Mouse (Mus musculus): ENCODE data around the gene Pard3b.

Gene Pard3b

GRCm38 (mm10) chr1:62094885-62095284, 456.3 kb downstream of the Pard3b start:
- Histone ChIP-seq H3K36me3 (ENCODE audit: insufficient read depth, low read length) (no peaks in the 10 kb centered on the region), H3K9me3 (ENCODE audit: low read length) (no peaks in the 10 kb centered on the region), H3K4me3 (replicated peaks; ENCODE audit: low read length) (no peak overlapping the region), H3K27me3 (ENCODE audit: insufficient read depth, low read length) (no peaks in the 10 kb centered on the region), H3K4me1 (replicated peaks; ENCODE audit: low read depth, low read length) (no peaks in the 10 kb centered on the region)
- TF ChIP-seq POU5F1 (IDR thresholded peaks at IDR 0.05; ENCODE audit: borderline replicate concordance, low read length): no peak
- TF ChIP-seq NANOG (IDR thresholded peaks at IDR 0.05; ENCODE audit: borderline replicate concordance, low read length): no peak
- TF ChIP-seq CTCF (conservative IDR thresholded peaks at IDR 0.05; ENCODE audit: low read length): no peak

- no peak for TF ChIP-seq CTCF (conservative IDR thresholded peaks at IDR 0.05; ENCODE audit: low read length)
- TF ChIP-seq NANOG (IDR thresholded peaks at IDR 0.05; ENCODE audit: borderline replicate concordance, low read length): no peak
- no peak for TF ChIP-seq POU5F1 (IDR thresholded peaks at IDR 0.05; ENCODE audit: borderline replicate concordance, low read length)
- no peak overlapping the region for H3K4me3 ChIP-seq (replicated peaks; ENCODE audit: low read length)
Measured at GRCm38 (mm10) chr1:62122426-62122825, 483.8 kb downstream of the Pard3b start.

DNA sequence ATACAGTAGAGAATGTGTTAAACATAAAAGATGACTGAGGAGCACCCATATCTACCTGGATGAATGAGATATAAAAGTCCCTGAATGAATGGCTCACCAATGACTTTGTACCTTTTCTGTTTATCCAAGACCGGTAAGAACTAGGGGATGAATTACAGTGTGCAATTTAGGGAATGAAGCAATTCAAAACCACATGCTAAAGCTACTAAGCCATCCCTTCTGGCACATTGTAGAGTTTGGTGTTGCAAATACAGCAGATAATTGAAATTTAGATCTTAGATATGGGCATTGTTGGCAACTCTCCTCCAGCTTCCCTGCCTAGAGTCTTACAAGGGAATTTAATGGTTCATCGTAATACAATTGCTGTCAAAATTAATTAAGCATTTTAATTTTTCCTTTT, 490.6 kb downstream of the Pard3b start:
- TF ChIP-seq CTCF (conservative IDR thresholded peaks at IDR 0.05; ENCODE audit: low read length): no peak
- Histone ChIP-seq H3K4me3 (replicated peaks; ENCODE audit: low read length) (no peak overlapping the region), H3K9me3 (ENCODE audit: low read length) (no peaks in the 10 kb centered on the region), H3K36me3 (ENCODE audit: insufficient read depth, low read length) (no peaks in the 10 kb centered on the region), H3K27me3 (ENCODE audit: insufficient read depth, low read length) (no peaks in the 10 kb centered on the region), H3K4me1 (replicated peaks; ENCODE audit: low read depth, low read length) (no peaks in the 10 kb centered on the region)

More at GRCm38 (mm10) chr1:62122426-62122825, 483.8 kb downstream of the Pard3b start:
- Histone ChIP-seq H3K27me3 (ENCODE audit: insufficient read depth, low read length) (no peaks in the 10 kb centered on the region), H3K4me1 (replicated peaks; ENCODE audit: low read depth, low read length) (no peaks in the 10 kb centered on the region), H3K9me3 (ENCODE audit: low read length) (no peaks in the 10 kb centered on the region), H3K36me3 (ENCODE audit: insufficient read depth, low read length) (no peaks in the 10 kb centered on the region)

GRCm38 (mm10) chr1:62148134-62148533, 509.5 kb downstream of the Pard3b start:
- H3K4me1 ChIP-seq (replicated peaks; ENCODE audit: low read depth, low read length): no peaks in the 10 kb centered on the region
- TF ChIP-seq NANOG (IDR thresholded peaks at IDR 0.05; ENCODE audit: borderline replicate concordance, low read length) (no peak), POU5F1 (IDR thresholded peaks at IDR 0.05; ENCODE audit: borderline replicate concordance, low read length) (no peak), CTCF (conservative IDR thresholded peaks at IDR 0.05; ENCODE audit: low read length) (no peak)
- no peaks in the 10 kb centered on the region for H3K36me3 ChIP-seq (ENCODE audit: insufficient read depth, low read length)
- H3K4me3 ChIP-seq (replicated peaks; ENCODE audit: low read length): no peak overlapping the region
- no peaks in the 10 kb centered on the region for H3K9me3 ChIP-seq (ENCODE audit: low read length)
- H3K27me3 ChIP-seq (ENCODE audit: insufficient read depth, low read length): no peaks in the 10 kb centered on the region

GRCm38 (mm10) chr1:62148786-62149185, 510.2 kb downstream of the Pard3b start:
- Histone ChIP-seq H3K4me3 (replicated peaks; ENCODE audit: low read length) (no peak overlapping the region), H3K27me3 (ENCODE audit: insufficient read depth, low read length) (no peaks in the 10 kb centered on the region), H3K9me3 (ENCODE audit: low read length) (no peaks in the 10 kb centered on the region), H3K4me1 (replicated peaks; ENCODE audit: low read depth, low read length) (no peaks in the 10 kb centered on the region), H3K36me3 (ENCODE audit: insufficient read depth, low read length) (no peaks in the 10 kb centered on the region)
- TF ChIP-seq POU5F1 (IDR thresholded peaks at IDR 0.05; ENCODE audit: borderline replicate concordance, low read length) (no peak), NANOG (IDR thresholded peaks at IDR 0.05; ENCODE audit: borderline replicate concordance, low read length) (no peak), CTCF (conservative IDR thresholded peaks at IDR 0.05; ENCODE audit: low read length) (no peak)

DNA sequence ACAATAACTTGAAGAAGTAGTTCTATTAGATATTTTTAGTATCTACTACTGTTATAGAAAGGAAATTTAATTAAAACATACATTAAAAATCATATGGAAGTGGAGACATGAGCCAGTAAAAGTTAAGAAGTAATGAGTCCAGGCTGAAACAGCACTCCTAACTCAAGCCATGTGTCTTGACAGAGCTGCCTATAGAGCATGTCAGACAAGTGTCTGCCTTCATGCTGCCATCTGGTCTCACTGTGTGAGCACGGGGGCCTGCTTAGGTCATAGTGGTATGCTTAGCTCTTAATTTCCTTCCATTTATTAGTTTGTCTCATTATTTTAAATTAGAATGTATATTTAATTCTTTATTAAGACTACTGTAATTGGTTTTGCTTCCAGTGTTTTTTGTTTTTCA, 517.3 kb downstream of the Pard3b start:
- TF ChIP-seq NANOG (IDR thresholded peaks at IDR 0.05; ENCODE audit: borderline replicate concordance, low read length) (no peak), CTCF (conservative IDR thresholded peaks at IDR 0.05; ENCODE audit: low read length) (no peak), POU5F1 (IDR thresholded peaks at IDR 0.05; ENCODE audit: borderline replicate concordance, low read length) (no peak)
- Histone ChIP-seq H3K36me3 (ENCODE audit: insufficient read depth, low read length) (no peaks in the 10 kb centered on the region), H3K27me3 (ENCODE audit: insufficient read depth, low read length) (no peaks in the 10 kb centered on the region)

GRCm38 (mm10) chr1:62159592-62159991, 521.0 kb downstream of the Pard3b start:
- Histone ChIP-seq H3K27me3 (ENCODE audit: insufficient read depth, low read length) (no peaks in the 10 kb centered on the region), H3K4me3 (replicated peaks; ENCODE audit: low read length) (no peak overlapping the region), H3K9me3 (ENCODE audit: low read length) (no peaks in the 10 kb centered on the region), H3K4me1 (replicated peaks; ENCODE audit: low read depth, low read length) (no peaks in the 10 kb centered on the region), H3K36me3 (ENCODE audit: insufficient read depth, low read length) (no peaks in the 10 kb centered on the region)
- TF ChIP-seq CTCF (conservative IDR thresholded peaks at IDR 0.05; ENCODE audit: low read length) (no peak), NANOG (IDR thresholded peaks at IDR 0.05; ENCODE audit: borderline replicate concordance, low read length) (no peak), POU5F1 (IDR thresholded peaks at IDR 0.05; ENCODE audit: borderline replicate concordance, low read length) (no peak)

More for the DNA sequence above, 517.3 kb downstream of the Pard3b start:
- Histone ChIP-seq H3K4me3 (replicated peaks; ENCODE audit: low read length) (no peak overlapping the region), H3K9me3 (ENCODE audit: low read length) (no peaks in the 10 kb centered on the region), H3K4me1 (replicated peaks; ENCODE audit: low read depth, low read length) (no peaks in the 10 kb centered on the region)

DNA sequence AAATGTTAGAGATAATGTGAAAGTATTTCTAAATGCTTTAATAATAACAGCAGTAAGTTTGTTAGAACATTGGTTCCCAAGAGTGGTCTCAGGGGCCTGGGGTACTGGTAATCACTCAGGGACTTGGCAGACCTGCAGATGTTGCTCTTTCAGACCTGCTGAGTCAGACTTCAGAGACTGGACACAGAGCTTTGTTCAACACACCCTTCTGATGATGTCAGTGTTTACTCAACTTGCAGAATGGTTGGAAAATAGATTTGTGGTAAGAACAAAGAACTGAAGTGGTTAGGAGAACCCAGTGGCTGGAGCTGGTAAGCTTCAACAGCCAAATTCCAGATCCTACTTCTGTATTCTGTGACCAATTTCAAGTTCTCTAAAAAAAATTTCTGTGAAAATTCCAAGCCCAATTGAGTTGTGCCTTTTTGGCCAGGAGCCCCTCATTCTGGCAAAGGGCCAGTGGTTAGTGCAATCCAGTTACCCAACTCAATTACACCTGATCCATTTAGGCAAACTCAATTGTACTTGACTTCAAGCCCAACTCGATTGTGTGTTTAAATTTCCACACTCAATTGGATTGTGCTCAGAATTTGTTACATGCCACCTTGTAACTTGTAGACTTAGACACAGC, 536.5 kb downstream of the Pard3b start:
- no peaks in the 10 kb centered on the region for H3K9me3 ChIP-seq (ENCODE audit: low read length)
- H3K36me3 ChIP-seq (ENCODE audit: insufficient read depth, low read length): no peaks in the 10 kb centered on the region

GRCm38 (mm10) chr1:62181638-62182037, 543.0 kb downstream of the Pard3b start:
- Histone ChIP-seq H3K9me3 (ENCODE audit: low read length) (no peaks in the 10 kb centered on the region), H3K4me1 (replicated peaks; ENCODE audit: low read depth, low read length) (peaks cover 64% of the 10 kb centered on the region), H3K4me3 (replicated peaks; ENCODE audit: low read length) (no peak overlapping the region), H3K27me3 (ENCODE audit: insufficient read depth, low read length) (no peaks in the 10 kb centered on the region), H3K36me3 (ENCODE audit: insufficient read depth, low read length) (no peaks in the 10 kb centered on the region)
- TF ChIP-seq POU5F1 (IDR thresholded peaks at IDR 0.05; ENCODE audit: borderline replicate concordance, low read length) (peak; percentile 18; the same call in 1 of the 2 replicates), NANOG (IDR thresholded peaks at IDR 0.05; ENCODE audit: borderline replicate concordance, low read length) (peak; percentile 77), CTCF (conservative IDR thresholded peaks at IDR 0.05; ENCODE audit: low read length) (no peak)

More for the DNA sequence above, 536.5 kb downstream of the Pard3b start:
- peaks cover 34% of the 10 kb centered on the region for H3K4me1 ChIP-seq (replicated peaks; ENCODE audit: low read depth, low read length)
- H3K27me3 ChIP-seq (ENCODE audit: insufficient read depth, low read length): no peaks in the 10 kb centered on the region
- no peak overlapping the region for H3K4me3 ChIP-seq (replicated peaks; ENCODE audit: low read length)
- TF ChIP-seq POU5F1 (IDR thresholded peaks at IDR 0.05; ENCODE audit: borderline replicate concordance, low read length) (no peak), CTCF (conservative IDR thresholded peaks at IDR 0.05; ENCODE audit: low read length) (no peak), NANOG (IDR thresholded peaks at IDR 0.05; ENCODE audit: borderline replicate concordance, low read length) (no peak)
